Mouse (Mus musculus) MEL (cell line): ENCODE data around the gene Pard3b.

Experiments used
- CTCF ChIP-seq, 3 experiments: IDR thresholded peaks in 2 of 3; conservative IDR thresholded peaks in 1 of 3; 2 replicates each; pipeline ENCODE4 v1.5.1; 2011 to 2012; ENCODE audit warnings: low read length in 3 of 3, low read depth in 2 of 3, mild to moderate bottlenecking in 2 of 3, improper control_type of control experiment in 1 of 3, inconsistent platforms in 1 of 3, mixed read lengths in 1 of 3, moderate library complexity in 1 of 3; ENCODE audit not compliant: control insufficient read depth in 1 of 3, insufficient read depth in 1 of 3, poor library complexity in 1 of 3, severe bottlenecking in 1 of 3
- GATA1 ChIP-seq: IDR thresholded peaks from 2 replicates; pipeline ENCODE4 v1.6.1; 2011; ENCODE audit warnings: low read depth, low read length, improper control_type of control experiment
- MYC ChIP-seq: IDR thresholded peaks from 2 replicates; pipeline ENCODE4 v1.6.1; 2011; ENCODE audit warnings: low read depth, mild to moderate bottlenecking, low read length, improper control_type of control experiment, moderate library complexity
- NRF1 ChIP-seq: IDR thresholded peaks from 2 replicates; pipeline ENCODE4 v1.6.1; 2014; ENCODE audit warnings: low read depth, mild to moderate bottlenecking, inconsistent platforms, low read length, improper control_type of control experiment, moderate library complexity; ENCODE audit not compliant: poor library complexity, insufficient read depth, severe bottlenecking
- POLR2A ChIP-seq, 2 experiments: IDR thresholded peaks; 2 replicates each; pipeline ENCODE4 v1.6.1; 2011 to 2012; ENCODE audit warnings: low read length in 2 of 2, mild to moderate bottlenecking in 2 of 2, control low read depth in 1 of 2, improper control_type of control experiment in 1 of 2, low read depth in 1 of 2, moderate library complexity in 1 of 2; ENCODE audit not compliant: control insufficient read depth in 1 of 2, insufficient read depth in 1 of 2, poor library complexity in 1 of 2

DNA sequence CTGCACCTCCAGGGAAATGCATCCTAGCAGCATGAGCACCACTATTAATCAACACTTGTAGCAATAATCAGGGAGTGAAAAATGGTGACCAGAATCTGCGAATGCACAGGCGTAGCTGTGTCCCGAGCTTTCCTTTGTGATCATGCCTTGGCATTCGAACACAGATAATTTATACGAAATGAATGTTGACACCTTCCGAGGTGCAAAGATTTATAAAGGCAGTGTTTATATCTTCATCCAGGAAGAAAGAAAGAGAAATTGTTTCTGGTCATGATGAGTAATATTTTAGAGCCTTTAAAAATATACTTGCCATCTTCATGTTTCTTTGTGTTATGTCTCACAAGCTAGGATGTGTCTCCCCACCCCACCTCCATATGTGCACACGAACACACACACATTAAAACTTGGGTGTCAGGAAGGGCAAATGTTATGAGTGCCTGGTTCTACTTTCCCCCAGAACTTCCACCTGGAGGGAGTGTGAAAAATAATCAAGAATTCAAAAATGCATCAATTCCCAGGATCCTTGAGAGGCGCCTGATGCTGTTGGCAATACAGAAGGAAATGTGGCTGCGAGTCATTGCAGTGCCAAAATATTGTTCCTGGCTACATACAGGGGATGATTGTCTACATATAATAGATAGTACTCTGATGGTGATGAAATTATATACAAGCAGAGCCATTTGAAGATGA is 926.6 kb downstream of the Pard3b start:
- TF ChIP-seq POLR2A (IDR thresholded peaks at IDR 0.05; ENCODE audit: control insufficient read depth in 1 of 2, insufficient read depth in 1 of 2, low read depth in 1 of 2, low read length in 2 of 2, poor library complexity in 1 of 2): no peak
- no peak for TF ChIP-seq GATA1
- no peak for TF ChIP-seq CTCF (IDR thresholded peaks at IDR 0.05 in 2 of 3, conservative IDR thresholded peaks at IDR 0.05 in 1 of 3; ENCODE audit: control insufficient read depth in 1 of 3, insufficient read depth in 1 of 3, low read depth in 2 of 3, low read length in 3 of 3, poor library complexity in 1 of 3, severe bottlenecking in 1 of 3)
- no peak for TF ChIP-seq MYC
- TF ChIP-seq NRF1: no peak
